Mouse (Mus musculus) MEL (cell line): ENCODE measurements around the gene Gstp3. TPM values are rescaled to one million over a fixed set of nuclear protein-coding genes. Genes with fewer than 3 reads are reported as not detected.

Source experiments
- DNase-seq: peaks from one replicate; pipeline ENCODE4 v3.0.0; 2011; ENCODE audit warnings: low read depth, low spot score
- H3K27ac ChIP-seq: 2 replicates; pipeline ENCODE4 v1.5.1; 2012; ENCODE audit warnings: low read depth, mild to moderate bottlenecking, control low read depth, low read length, moderate library complexity; ENCODE audit not compliant: control insufficient read depth
- H3K27me3 ChIP-seq, 2 experiments: fragments of 150-350 bp in 1 of 2; sonication (generic) in 1 of 2; 2 replicates each; pipeline ENCODE4 v1.6.1; 2012; ENCODE audit warnings: low read length in 2 of 2, mild to moderate bottlenecking in 2 of 2, improper control_type of control experiment in 1 of 2, moderate library complexity in 1 of 2; ENCODE audit not compliant: insufficient read depth in 2 of 2, control insufficient read depth in 1 of 2
- H3K36me3 ChIP-seq, 2 experiments: 2 replicates each; pipeline ENCODE4 v1.6.1; 2012 to 2014; ENCODE audit warnings: low read length in 2 of 2, improper control_type of control experiment in 1 of 2, inconsistent platforms in 1 of 2, mild to moderate bottlenecking in 1 of 2; ENCODE audit not compliant: insufficient read depth in 2 of 2, control insufficient read depth in 1 of 2
- H3K4me1 ChIP-seq, 2 experiments: fragments of 150-350 bp in 1 of 2; sonication (generic) in 1 of 2; 2 replicates each; pipeline ENCODE4 v1.6.1; 2012; ENCODE audit warnings: low read length in 2 of 2, improper control_type of control experiment in 1 of 2, mild to moderate bottlenecking in 1 of 2; ENCODE audit not compliant: insufficient read depth in 2 of 2, control insufficient read depth in 1 of 2
- H3K4me3 ChIP-seq, 2 experiments: fragments of 150-350 bp in 1 of 2; sonication (generic) in 1 of 2; 2 replicates each; pipeline ENCODE4 v1.5.1; 2012; ENCODE audit warnings: low read depth in 2 of 2, low read length in 2 of 2, mild to moderate bottlenecking in 2 of 2, moderate library complexity in 2 of 2, control low read depth in 1 of 2, improper control_type of control experiment in 1 of 2; ENCODE audit not compliant: control insufficient read depth in 1 of 2, insufficient read depth in 1 of 2
- H3K79me2 ChIP-seq: 2 replicates; pipeline ENCODE4 v1.6.1; 2012; ENCODE audit warnings: mild to moderate bottlenecking, low read length, moderate library complexity; ENCODE audit not compliant: control insufficient read depth, poor library complexity, insufficient read depth
- H3K9ac ChIP-seq: 2 replicates; pipeline ENCODE4 v1.6.1; 2012; ENCODE audit warnings: low read depth, mild to moderate bottlenecking, control low read depth, low read length, moderate library complexity; ENCODE audit not compliant: control insufficient read depth, poor library complexity, severe bottlenecking
- H3K9me3 ChIP-seq: fragments of 150-350 bp; sonication (generic); replicated peaks from 2 replicates; pipeline ENCODE4 v1.6.1; 2012; ENCODE audit warnings: mild to moderate bottlenecking, low read length, improper control_type of control experiment, moderate library complexity; ENCODE audit not compliant: insufficient read depth
- BHLHE40 ChIP-seq: IDR thresholded peaks from 2 replicates; pipeline ENCODE4 v1.6.1; 2012; ENCODE audit warnings: low read depth, mild to moderate bottlenecking, inconsistent platforms, low read length, improper control_type of control experiment, borderline replicate concordance
- CHD2 ChIP-seq: IDR thresholded peaks from 2 replicates; pipeline ENCODE4 v1.6.1; 2011; ENCODE audit warnings: low read length, improper control_type of control experiment
- ETS1 ChIP-seq: IDR thresholded peaks from 2 replicates; pipeline ENCODE4 v1.6.1; 2012; ENCODE audit warnings: low read depth, mild to moderate bottlenecking, inconsistent platforms, low read length, improper control_type of control experiment, moderate library complexity
- GABPA ChIP-seq: IDR thresholded peaks from 2 replicates; pipeline ENCODE4 v1.6.1; 2012; ENCODE audit warnings: low read depth, mild to moderate bottlenecking, inconsistent platforms, low read length, improper control_type of control experiment, moderate library complexity
- MAX ChIP-seq: IDR thresholded peaks from 2 replicates; pipeline ENCODE4 v1.6.1; 2011; ENCODE audit warnings: low read length, improper control_type of control experiment
- MYB ChIP-seq: IDR thresholded peaks from 2 replicates; pipeline ENCODE4 v1.6.1; 2011; ENCODE audit warnings: mild to moderate bottlenecking, low read depth, low read length, improper control_type of control experiment
- NRF1 ChIP-seq: IDR thresholded peaks from 2 replicates; pipeline ENCODE4 v1.6.1; 2014; ENCODE audit warnings: low read depth, mild to moderate bottlenecking, inconsistent platforms, low read length, improper control_type of control experiment, moderate library complexity; ENCODE audit not compliant: poor library complexity, insufficient read depth, severe bottlenecking
- RAD21 ChIP-seq: IDR thresholded peaks from 2 replicates; pipeline ENCODE4 v1.6.1; 2011; ENCODE audit warnings: mild to moderate bottlenecking, low read depth, low read length, improper control_type of control experiment
- RCOR1 ChIP-seq: IDR thresholded peaks from 2 replicates; pipeline ENCODE4 v1.6.1; 2012; ENCODE audit warnings: low read depth, mild to moderate bottlenecking, inconsistent platforms, low read length, improper control_type of control experiment
- TBP ChIP-seq: IDR thresholded peaks from 2 replicates; pipeline ENCODE4 v1.8.0; 2011; ENCODE audit warnings: low read depth, low read length, improper control_type of control experiment
- UBTF ChIP-seq: IDR thresholded peaks from 2 replicates; pipeline ENCODE4 v1.6.1; 2012; ENCODE audit warnings: low read depth, mild to moderate bottlenecking, inconsistent platforms, low read length, improper control_type of control experiment, moderate library complexity, borderline replicate concordance; ENCODE audit not compliant: insufficient read depth
- USF1 ChIP-seq: IDR thresholded peaks from 2 replicates; pipeline ENCODE4 v1.6.1; 2014; ENCODE audit warnings: low read depth, mild to moderate bottlenecking, inconsistent platforms, low read length, improper control_type of control experiment, moderate library complexity
- ZNF384 ChIP-seq: IDR thresholded peaks from 2 replicates; pipeline ENCODE4 v1.6.1; 2012; ENCODE audit warnings: low read depth, mild to moderate bottlenecking, inconsistent platforms, low read length, improper control_type of control experiment
- polyA plus RNA-seq, 2 experiments: library from polyadenylated mRNA; stranded (reverse) in 1 of 2; unstranded in 1 of 2; fragments of >175 nt in 1 of 2; fragments of >200 nt in 1 of 2; gene quantifications; 2 replicates each; pipeline versions ENCODE4 v1.2.1 to v1.2.4; 2012; ENCODE audit warnings: low replicate concordance in 2 of 2, low read depth in 1 of 2; ENCODE audit not compliant: insufficient read length in 2 of 2, insufficient read depth in 1 of 2, missing spikeins in 1 of 2
- total RNA-seq: library from RNA; depleted of rRNA; stranded (reverse); fragments of 300-350 nt; gene quantifications from 2 replicates; pipeline ENCODE4 v1.2.3, GENCODE M21; 2012

The Gstp3 gene
- total and polyA plus RNA-seq, 3 experiments = 0.84 TPM; not detected in 2

DNA sequence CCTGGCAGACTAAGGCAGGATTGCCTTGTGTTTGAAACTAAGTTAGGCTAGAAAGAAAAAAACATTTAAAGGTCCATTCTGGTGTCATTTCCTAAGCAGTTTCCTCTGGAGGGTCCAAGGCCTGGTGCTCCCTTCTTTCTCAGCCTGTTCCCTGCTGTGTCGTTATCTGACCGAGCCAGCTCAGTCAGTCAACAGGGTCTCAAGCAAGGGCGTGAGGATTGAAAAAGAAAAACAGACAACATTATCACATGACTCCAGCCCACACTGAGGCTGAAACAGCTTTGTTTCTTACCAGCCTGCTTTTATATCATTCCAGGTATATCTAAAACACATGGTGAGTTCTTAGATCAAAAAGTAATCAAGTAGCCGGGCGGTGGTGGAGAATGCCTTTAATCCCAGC is 43.7 kb downstream of the Gstp3 start:
- Histone ChIP-seq H3K79me2 (peaks cover 10% of the 10 kb centered on the region), H3K27ac (no peak overlapping the region), H3K4me3 (no peak overlapping the region), H3K9me3 (no peaks in the 10 kb centered on the region), H3K4me1 (peaks cover 0 to 10% of the 10 kb centered on the region in 2 experiments; a peak in 2 of 4 replicates), H3K9ac (no peak overlapping the region), H3K36me3 (peaks cover 0 to 8% of the 10 kb centered on the region in 2 experiments; a peak in 2 of 4 replicates), H3K27me3 (no peaks in the 10 kb centered on the region)
- TF ChIP-seq MAX (no peak), USF1 (peak; percentile 43; the same call in 1 of the 2 replicates)
- DNase-seq = no peak

DNA sequence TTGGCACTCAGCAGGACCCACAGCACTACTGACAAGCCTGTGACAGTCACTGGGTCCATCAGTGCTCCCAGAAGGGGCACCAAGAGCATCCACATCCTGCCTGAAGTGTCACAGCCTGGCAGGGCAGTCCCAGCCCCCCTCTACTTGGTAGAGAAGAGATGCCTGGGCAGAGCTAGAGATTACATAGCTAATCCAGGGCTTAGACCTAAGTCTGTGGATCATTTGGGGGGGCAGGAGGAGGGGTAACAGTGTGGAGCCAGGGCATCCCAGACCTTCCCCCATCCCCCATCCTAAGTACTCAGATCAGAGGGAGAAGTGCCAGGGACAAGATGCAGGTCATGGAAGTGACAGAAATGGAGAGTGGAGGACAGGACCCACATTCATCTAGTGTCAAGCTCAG is 44.6 kb downstream of the Gstp3 start:
- TF ChIP-seq ZNF384 (no peak), GABPA (no peak), UBTF (no peak), NRF1 (no peak), MYB (no peak), TBP (no peak)
- no peak overlapping the region for H3K4me3 ChIP-seq
- peaks cover 10% of the 10 kb centered on the region for H3K79me2 ChIP-seq
- H3K36me3 ChIP-seq = peaks cover 0 to 8% of the 10 kb centered on the region in 2 experiments; a peak in 2 of 4 replicates
- H3K27ac ChIP-seq = no peak overlapping the region
- no peaks in the 10 kb centered on the region for H3K27me3 ChIP-seq
- H3K4me1 ChIP-seq = peaks cover 0 to 10% of the 10 kb centered on the region in 2 experiments; a peak in 2 of 4 replicates
- H3K9ac ChIP-seq = no peak overlapping the region
- no peak for DNase-seq
- no peaks in the 10 kb centered on the region for H3K9me3 ChIP-seq

DNA sequence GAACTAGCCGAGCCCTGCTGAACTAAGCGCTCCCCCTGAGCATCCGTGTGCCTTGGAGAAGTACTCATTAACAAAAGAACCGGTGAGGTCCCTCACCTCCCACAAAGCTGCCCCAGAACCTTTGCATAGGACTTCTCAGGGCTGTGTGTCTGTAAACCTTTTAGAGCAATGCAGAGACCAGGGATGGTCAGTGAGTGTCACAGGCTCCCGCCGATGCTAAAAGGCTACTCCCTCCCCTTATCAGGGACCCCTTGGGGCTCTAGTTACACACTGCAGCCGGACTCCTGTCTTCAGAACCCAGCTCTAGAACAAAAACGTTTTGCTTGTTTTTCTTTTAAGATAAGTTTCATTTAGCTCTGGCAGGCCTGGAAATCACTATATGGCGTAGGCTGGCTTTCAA is 46.3 kb downstream of the Gstp3 start:
- peak overlapping the region; percentile 70 for H3K9ac ChIP-seq
- H3K9me3 ChIP-seq = no peaks in the 10 kb centered on the region
- 0 out of 2 replicates have a peak, but pooled peaks have one; percentile 6 for TF ChIP-seq ETS1
- TF ChIP-seq RCOR1 = no peak
- no peak for TF ChIP-seq UBTF
- no peak for TF ChIP-seq CHD2
- 0 out of 2 replicates have a peak, but pooled peaks have one; percentile 1 for TF ChIP-seq BHLHE40
- no peak for TF ChIP-seq RAD21
- no peak for TF ChIP-seq ZNF384
- peaks cover 0 to 8% of the 10 kb centered on the region in 2 experiments; a peak in 2 of 4 replicates for H3K36me3 ChIP-seq
- peaks cover 10% of the 10 kb centered on the region for H3K79me2 ChIP-seq
- no peak for DNase-seq
- H3K4me1 ChIP-seq = peaks cover 0 to 7% of the 10 kb centered on the region in 2 experiments; a peak in 2 of 4 replicates
- no peaks in the 10 kb centered on the region for H3K27me3 ChIP-seq
- H3K27ac ChIP-seq = peak overlapping the region; percentile 26; the same call in 1 of the 2 replicates
- H3K4me3 ChIP-seq = peak overlapping the region; percentile 42 to 88
